ENCODE assay signal across 13 mouse cellular contexts in genomic region chr5:119676245-119676644, GRCm38 (mm10). TPM values are rescaled to one million over a fixed set of nuclear protein-coding genes. Genes with fewer than 3 reads are reported as not detected.
A peak's percentile ranks its signal among the peaks of the same experiment; 100 is the strongest.
DNase-seq lines count a peak whose midpoint lies in the region; ATAC-seq and TF ChIP-seq lines count a peak whose summit lies in the region.
"Had no signal": no experiment of that assay in that cellular context is flagged by ENCODE, and none has a peak within 500 bp of the region (broad histone marks: within the 10 kb centered on the region; RNA-seq: fewer than 3 reads in every experiment).

No protein-coding gene starts in this region.

- no peak overlapping the region for H3K9ac ChIP-seq in heart, embryonic 16.5 days (ENCODE audit: low read length)
- H3K9ac ChIP-seq in embryonic facial prominence, embryonic 11.5 days (replicated peaks; ENCODE audit: low read length) = peak overlapping the region; percentile 92
- 0 out of 2 replicates have a peak overlapping the region, but pooled peaks have one; percentile 21 for H3K9ac ChIP-seq in limb, embryonic 14.5 days (ENCODE audit: low read depth, low read length, severe bottlenecking)
- no peak overlapping the region for H3K9ac ChIP-seq in hindbrain, postnatal 0 days (replicated peaks; ENCODE audit: low read length)

- WGBS in heart, embryonic 16.5 days = 52% methylated on average over 2 of the region's 2 CpGs
- WGBS in embryonic facial prominence, embryonic 11.5 days = 37% methylated on average over 2 of the region's 2 CpGs
- WGBS in limb, embryonic 14.5 days = 47% methylated on average over 2 of the region's 2 CpGs
- 3% methylated on average over 2 of the region's 2 CpGs for WGBS in hindbrain, postnatal 0 days

- H3K4me3 ChIP-seq in heart, embryonic 16.5 days (ENCODE audit: low read length) = no peak overlapping the region
- H3K4me3 ChIP-seq in brown adipose tissue, adult 24 weeks (ENCODE audit: insufficient read depth, low read depth, low read length) = peak overlapping the region; percentile 31
- peak overlapping the region; percentile 62 for H3K4me3 ChIP-seq in embryonic facial prominence, embryonic 11.5 days (ENCODE audit: low read depth, low read length)
- H3K4me3 ChIP-seq in limb, embryonic 14.5 days (replicated peaks; ENCODE audit: low read length) = peak overlapping the region; percentile 51
- no peak overlapping the region for H3K4me3 ChIP-seq in hindbrain, postnatal 0 days (ENCODE audit: low read length)

- no peak for ATAC-seq in heart, embryonic 16.5 days (replicated peaks; ENCODE audit: extremely low read depth, insufficient read depth, low FRiP score)
- ATAC-seq in embryonic facial prominence, embryonic 11.5 days (replicated peaks; ENCODE audit: insufficient number of reproducible peaks, low FRiP score, low TSS enrichment, low read depth) = no peak
- no peak for ATAC-seq in limb, embryonic 14.5 days (ENCODE audit: low FRiP score, low read depth)
- no peak for ATAC-seq in hindbrain, postnatal 0 days

- peaks cover 80% of the 10 kb centered on the region for H3K27me3 ChIP-seq in heart, embryonic 16.5 days (ENCODE audit: control insufficient read depth, insufficient read depth, low read length)
- peaks cover 25% of the 10 kb centered on the region for H3K27me3 ChIP-seq in embryonic facial prominence, embryonic 11.5 days (ENCODE audit: control insufficient read depth, insufficient read depth, low read length)
- H3K27me3 ChIP-seq in limb, embryonic 14.5 days (ENCODE audit: control insufficient read depth, insufficient read depth, low read length) = peaks cover 85% of the 10 kb centered on the region
- peaks cover 89% of the 10 kb centered on the region for H3K27me3 ChIP-seq in hindbrain, postnatal 0 days (ENCODE audit: insufficient read depth, low read length)

- H3K4me2 ChIP-seq in heart, embryonic 16.5 days (ENCODE audit: low read depth, low read length) = peak overlapping the region; percentile 1; the same call in 1 of the 2 replicates
- peak overlapping the region; percentile 48 for H3K4me2 ChIP-seq in embryonic facial prominence, embryonic 11.5 days (ENCODE audit: low read depth, low read length)
- peak overlapping the region; percentile 26; the same call in 1 of the 2 replicates for H3K4me2 ChIP-seq in limb, embryonic 14.5 days (replicated peaks; ENCODE audit: low read depth, low read length, severe bottlenecking)
- no peak overlapping the region for H3K4me2 ChIP-seq in hindbrain, postnatal 0 days (ENCODE audit: low read depth, low read length)

- no peak for TF ChIP-seq CTCF in hindbrain, postnatal 0 days (IDR thresholded peaks at IDR 0.05; ENCODE audit: low read depth)

- no peaks in the 10 kb centered on the region; the same call in 1 of the 2 replicates for H3K4me1 ChIP-seq in heart, embryonic 16.5 days (ENCODE audit: control insufficient read depth, insufficient read depth, low read length)
- peaks cover 4% of the 10 kb centered on the region; the same call in 1 of the 2 replicates for H3K4me1 ChIP-seq in brown adipose tissue, adult 24 weeks (ENCODE audit: control insufficient read depth, insufficient read depth, insufficient read length, low read length)
- peaks cover 7% of the 10 kb centered on the region; the same call in 1 of the 2 replicates for H3K4me1 ChIP-seq in embryonic facial prominence, embryonic 11.5 days (ENCODE audit: control insufficient read depth, insufficient read depth, low read length)
- peaks cover 8% of the 10 kb centered on the region for H3K4me1 ChIP-seq in limb, embryonic 14.5 days (ENCODE audit: control insufficient read depth, insufficient read depth, low read length)
- no peaks in the 10 kb centered on the region; the same call in 1 of the 2 replicates for H3K4me1 ChIP-seq in hindbrain, postnatal 0 days (ENCODE audit: insufficient read depth, low read length)

- no peak for TF ChIP-seq POLR2A in limb, embryonic 14.5 days (IDR thresholded peaks at IDR 0.05; ENCODE audit: borderline replicate concordance, extremely low read depth, insufficient read depth, insufficient read length)

- no peak for DNase-seq in heart, postnatal 36 days
- DNase-seq in embryonic facial prominence, embryonic 11.5 days (ENCODE audit: low spot score) = no peak
- no peak for DNase-seq in limb, embryonic 14.5 days (ENCODE audit: low spot score)
- DNase-seq in hindbrain, postnatal 0 days (ENCODE audit: low spot score) = no peak
- no peak for DNase-seq in frontal cortex, postnatal 25 days (ENCODE audit: low spot score in 2 of 2)
- DNase-seq: cerebellum, postnatal 10 days; gastrocnemius, postnatal 10 days; kidney, postnatal 36 days; retina, postnatal 1 day; thymus, postnatal 25 days had no signal

- H3K36me3 ChIP-seq in heart, embryonic 16.5 days (ENCODE audit: control insufficient read depth, insufficient read depth) = peaks cover 3% of the 10 kb centered on the region; the same call in 1 of the 2 replicates
- no peaks in the 10 kb centered on the region for H3K36me3 ChIP-seq in embryonic facial prominence, embryonic 11.5 days (replicated peaks; ENCODE audit: control insufficient read depth, insufficient read depth, low read depth, low read length)
- peaks cover 47% of the 10 kb centered on the region for H3K36me3 ChIP-seq in limb, embryonic 14.5 days (ENCODE audit: control insufficient read depth, insufficient read depth, low read length)
- H3K36me3 ChIP-seq in hindbrain, postnatal 0 days (ENCODE audit: insufficient read depth, low read length) = no peaks in the 10 kb centered on the region

- H3K27ac ChIP-seq in heart, embryonic 16.5 days (ENCODE audit: low read length) = no peak overlapping the region
- no peak overlapping the region for H3K27ac ChIP-seq in brown adipose tissue, adult 24 weeks (replicated peaks; ENCODE audit: low read depth, low read length)
- H3K27ac ChIP-seq in embryonic facial prominence, embryonic 11.5 days (replicated peaks; ENCODE audit: low read depth, low read length) = 0 out of 2 replicates have a peak overlapping the region, but pooled peaks have one; percentile 25
- H3K27ac ChIP-seq in limb, embryonic 14.5 days (replicated peaks; ENCODE audit: low read depth, low read length) = no peak overlapping the region
- no peak overlapping the region for H3K27ac ChIP-seq in hindbrain, postnatal 0 days

- no peaks in the 10 kb centered on the region for H3K9me3 ChIP-seq in heart, embryonic 16.5 days (replicated peaks; ENCODE audit: control insufficient read depth, low read length)
- H3K9me3 ChIP-seq in embryonic facial prominence, embryonic 11.5 days (replicated peaks; ENCODE audit: control insufficient read depth, low read length) = no peaks in the 10 kb centered on the region
- H3K9me3 ChIP-seq in limb, embryonic 14.5 days (ENCODE audit: control insufficient read depth, low read length) = no peaks in the 10 kb centered on the region
- no peaks in the 10 kb centered on the region for H3K9me3 ChIP-seq in hindbrain, postnatal 0 days (ENCODE audit: low read length)

- intact Hi-C loops in heart, postnatal 36 days (cut with DNase I) = no loop called here

RNA-seq across cellular contexts. Expression of gene Tbx3, which starts 5.8 kb away (rescaled TPM):
- 7.4 and 10.6 TPM in 2 replicates for polyA plus RNA-seq in heart, embryonic 16.5 days (2015; fragmentation: Nextera tagmentation; extraction: Ambion mirVana)
- 10 to 100 TPM; 10.5 to 11.5 TPM for total RNA-seq in heart, postnatal 36 days (2021)
- 3.7 and 5.0 TPM in 2 replicates for polyA plus RNA-seq in brown adipose tissue, adult 24 weeks (2012; ENCODE audit: insufficient read depth, insufficient read length, missing spikeins)
- 36.9 and 39.8 TPM in 2 replicates for polyA plus RNA-seq in embryonic facial prominence, embryonic 11.5 days (2014; fragmentation: Nextera tagmentation; extraction: Ambion mirVana)
- 18.6 and 28.2 TPM in 2 replicates for polyA plus RNA-seq in limb, embryonic 14.5 days (2012; rRNA removed)
- polyA plus RNA-seq in limb, embryonic 14.5 days (2014; fragmentation: Nextera tagmentation; extraction: Ambion mirVana) = 23.9 and 27.6 TPM in 2 replicates
- total RNA-seq in hindbrain, postnatal 0 days (2014; rRNA removed) = 1.3 and 6.7 TPM in 2 replicates
- 2.4 and 2.9 TPM in 2 replicates for polyA plus RNA-seq in hindbrain, postnatal 0 days (2015; fragmentation: Nextera tagmentation; extraction: Ambion mirVana)
- total RNA-seq: hematopoietic stem cell, adult 5-6 weeks had no signal

Comparison
In these comparisons a context has a peak if more than half of its experiments do, and no peak if none do; other contexts are left out.
1. H3K4me3 ChIP-seq: peak in brown adipose tissue, adult 24 weeks (single experiment), embryonic facial prominence, embryonic 11.5 days (single experiment) and limb, embryonic 14.5 days (single experiment); none in heart, embryonic 16.5 days (single experiment) and hindbrain, postnatal 0 days (single experiment).
2. H3K9ac ChIP-seq: peak in embryonic facial prominence, embryonic 11.5 days (single experiment) and limb, embryonic 14.5 days (single experiment); none in heart, embryonic 16.5 days (single experiment) and hindbrain, postnatal 0 days (single experiment).